Mouse (Mus musculus) kidney, postnatal 0 days (tissue): Measurements from ENCODE around the gene Arf3. TPM values are rescaled to one million over a fixed set of nuclear protein-coding genes. Genes with fewer than 3 reads are reported as not detected.

Source experiments
- ATAC-seq: fragments of 200-750 bp; cut with Nextera tagmentation; replicated peaks from 2 replicates; pipeline ENCODE4 v1.8.0; 2017; ENCODE audit warnings: low read depth, moderate number of reproducible peaks, moderate TSS enrichment, moderate library complexity; ENCODE audit not compliant: low FRiP score
- DNase-seq: peaks from one replicate; pipeline ENCODE4 v3.0.0-alpha.2; 2016; ENCODE audit warnings: low spot score
- H3K27ac ChIP-seq: fragments of 300-500 bp; sonication (generic); 2 replicates; pipeline ENCODE4 v1.5.1; 2014; ENCODE audit warnings: mild to moderate bottlenecking
- H3K27me3 ChIP-seq: fragments of 300-500 bp; sonication (generic); 2 replicates; pipeline ENCODE4 v1.6.1; 2014; ENCODE audit warnings: low read length, mixed read lengths; ENCODE audit not compliant: insufficient read depth
- H3K36me3 ChIP-seq: fragments of 300-500 bp; sonication (generic); 2 replicates; pipeline ENCODE4 v1.6.1; 2014; ENCODE audit warnings: low read length, mixed read lengths; ENCODE audit not compliant: insufficient read depth
- H3K4me1 ChIP-seq: fragments of 300-500 bp; sonication (generic); replicated peaks from 2 replicates; pipeline ENCODE4 v1.6.1; 2014; ENCODE audit warnings: antibody characterized with exemption, low read length, mixed read lengths; ENCODE audit not compliant: insufficient read depth
- H3K4me2 ChIP-seq: fragments of 300-500 bp; sonication (generic); 2 replicates; pipeline ENCODE4 v1.6.1; 2014; ENCODE audit warnings: mild to moderate bottlenecking, low read length, moderate library complexity, mixed read lengths
- H3K4me3 ChIP-seq: fragments of 300-500 bp; sonication (generic); replicated peaks from 2 replicates; pipeline ENCODE4 v1.5.1; 2014; ENCODE audit warnings: low read depth, low read length
- H3K9ac ChIP-seq: fragments of 300-500 bp; sonication (generic); 2 replicates; pipeline ENCODE4 v1.6.1; 2014; ENCODE audit warnings: low read depth, low read length
- H3K9me3 ChIP-seq: fragments of 300-500 bp; sonication (generic); replicated peaks from 2 replicates; pipeline ENCODE4 v1.6.1; 2016; ENCODE audit warnings: low read length, inconsistent platforms, mixed read lengths
- CTCF ChIP-seq: IDR thresholded peaks from 2 replicates; pipeline ENCODE4 v1.5.1; 2016; ENCODE audit warnings: antibody characterized with exemption, low read depth, mild to moderate bottlenecking, moderate library complexity
- WGBS: fragments of 180-500 bp; shearing (Covaris S2); extraction: QIAGEN DNeasy Blood & Tissue Kit; methylation state at CpG from one replicate; pipeline ENCODE4 v1.1.7; 2014; 5-methylcytosine and 5-hydroxymethylcytosine counted together
- polyA plus RNA-seq: library from polyadenylated mRNA; unstranded; fragments of >200 nt; fragmentation: Nextera tagmentation; extraction: Ambion mirVana; gene quantifications from 2 replicates; pipeline ENCODE4 v1.2.1, GENCODE M21; 2015

The Arf3 gene
- polyA plus RNA-seq, 1 experiment from 2014 or later: 39.6 TPM

GRCm38 (mm10) chr15:98730790-98731189 lies 32.2 kb downstream of the Arf3 start:
- H3K36me3 ChIP-seq: 0 out of 2 replicates have a peak, but pooled peaks cover 2% of the 10 kb centered on the region
- H3K4me3 ChIP-seq: no peak overlapping the region
- 73% methylated on average over 6 of the region's 6 CpGs for WGBS
- H3K9me3 ChIP-seq: no peaks in the 10 kb centered on the region
- no peak for TF ChIP-seq CTCF
- DNase-seq: no peak
- H3K27ac ChIP-seq: no peak overlapping the region
- peaks cover 8% of the 10 kb centered on the region; the same call in 1 of the 2 replicates for H3K4me1 ChIP-seq
- H3K9ac ChIP-seq: no peak overlapping the region
- ATAC-seq: no peak
- no peak overlapping the region for H3K4me2 ChIP-seq
- H3K27me3 ChIP-seq: no peaks in the 10 kb centered on the region

- H3K9ac ChIP-seq: no peak overlapping the region
- no peaks in the 10 kb centered on the region for H3K36me3 ChIP-seq
- ATAC-seq (no peak), DNase-seq (no peak)
- H3K4me3 ChIP-seq: no peak overlapping the region
- 29% methylated on average over 7 of the region's 7 CpGs for WGBS
- TF ChIP-seq CTCF: no peak
- H3K4me1 ChIP-seq: peaks cover 8% of the 10 kb centered on the region; the same call in 1 of the 2 replicates
- no peaks in the 10 kb centered on the region for H3K27me3 ChIP-seq
- H3K27ac ChIP-seq: no peak overlapping the region
- H3K9me3 ChIP-seq: no peaks in the 10 kb centered on the region
- H3K4me2 ChIP-seq: no peak overlapping the region
These were observed 33.0 kb downstream of the Arf3 start for GRCm38 (mm10) chr15:98729791-98730545.

- no peak for TF ChIP-seq CTCF
- DNase-seq (no peak), ATAC-seq (no peak)
- H3K9ac ChIP-seq: no peak overlapping the region
- H3K4me3 ChIP-seq: no peak overlapping the region
- H3K9me3 ChIP-seq: no peaks in the 10 kb centered on the region
- H3K27me3 ChIP-seq: no peaks in the 10 kb centered on the region
- H3K4me1 ChIP-seq: peaks cover 14% of the 10 kb centered on the region; the same call in 1 of the 2 replicates
- 19% methylated on average over 9 of the region's 9 CpGs for WGBS
- no peak overlapping the region for H3K27ac ChIP-seq
- H3K4me2 ChIP-seq: peak overlapping the region; percentile 99
- no peaks in the 10 kb centered on the region for H3K36me3 ChIP-seq
These were observed 34.6 kb downstream of the Arf3 start for GRCm38 (mm10) chr15:98728366-98728765.

GRCm38 (mm10) chr15:98727443-98728321 lies 35.3 kb downstream of the Arf3 start, which contains the start of gene Fkbp11:
TSS of gene Fkbp11 (minus strand) at chr15:98728198.
- H3K4me3 ChIP-seq: peak within 1 kb of the TSS; percentile 58
- TF ChIP-seq CTCF: no peak
- no peaks in the 10 kb centered on the region for H3K9me3 ChIP-seq
- ATAC-seq (peak; percentile 81), DNase-seq (peak; percentile 83)
- no peaks in the 10 kb centered on the region for H3K27me3 ChIP-seq
- WGBS: under 1% methylated on average over 37 of the region's 39 CpGs
- H3K4me2 ChIP-seq: peak within 1 kb of the TSS; percentile 99
- H3K36me3 ChIP-seq: no peaks in the 10 kb centered on the region
- H3K27ac ChIP-seq: no peak within 1 kb of the TSS; the same call in 1 of the 2 replicates
- H3K9ac ChIP-seq: peak within 1 kb of the TSS; percentile 63
- peaks cover 18% of the 10 kb centered on the region; the same call in 1 of the 2 replicates for H3K4me1 ChIP-seq

- ATAC-seq (no peak), DNase-seq (no peak)
- Histone ChIP-seq H3K27ac (no peak overlapping the region), H3K9ac (no peak overlapping the region; the same call in 1 of the 2 replicates), H3K4me1 (peaks cover 18% of the 10 kb centered on the region; the same call in 1 of the 2 replicates), H3K4me2 (peak overlapping the region; percentile 99), H3K4me3 (peak overlapping the region; percentile 58), H3K27me3 (no peaks in the 10 kb centered on the region), H3K9me3 (no peaks in the 10 kb centered on the region), H3K36me3 (no peaks in the 10 kb centered on the region)
- 42% methylated on average over 7 of the region's 7 CpGs for WGBS
- no peak for TF ChIP-seq CTCF
These were observed 36.3 kb downstream of the Arf3 start for GRCm38 (mm10) chr15:98726746-98727145.

- no peak overlapping the region for H3K9ac ChIP-seq
- peak; percentile 13; the same call in 1 of the 2 replicates for TF ChIP-seq CTCF
- no peaks in the 10 kb centered on the region for H3K9me3 ChIP-seq
- H3K36me3 ChIP-seq: no peaks in the 10 kb centered on the region
- DNase-seq (no peak), ATAC-seq (no peak)
- no peak overlapping the region for H3K4me2 ChIP-seq
- no peak overlapping the region for H3K27ac ChIP-seq
- no peak overlapping the region for H3K4me3 ChIP-seq
- peaks cover 18% of the 10 kb centered on the region; the same call in 1 of the 2 replicates for H3K4me1 ChIP-seq
- no peaks in the 10 kb centered on the region for H3K27me3 ChIP-seq
- 80% methylated on average over 4 of the region's 4 CpGs for WGBS
These were observed 36.9 kb downstream of the Arf3 start for GRCm38 (mm10) chr15:98726079-98726478.
